Mouse (Mus musculus) liver, embryonic 14.5 days (tissue): ENCODE results near the gene Stat4. TPM values are rescaled to one million over a fixed set of nuclear protein-coding genes. Genes with fewer than 3 reads are reported as not detected.

Experiments used
- ATAC-seq: fragments of 200-750 bp; cut with Nextera tagmentation; 2 replicates; pipeline ENCODE4 v1.8.0; 2017; ENCODE audit warnings: moderate number of reproducible peaks, mild to moderate bottlenecking, moderate library complexity; ENCODE audit not compliant: insufficient read depth
- DNase-seq, 3 experiments: peaks; one replicate each; pipeline ENCODE4 v3.0.0-alpha.2; 2012 to 2013; ENCODE audit warnings: low read depth in 3 of 3, low spot score in 3 of 3
- H3K27ac ChIP-seq: fragments of 300-500 bp; sonication (generic); 2 replicates; pipeline ENCODE4 v1.5.1; 2014; ENCODE audit warnings: moderate library complexity, mild to moderate bottlenecking, control low read depth, inconsistent platforms
- H3K27me3 ChIP-seq: fragments of 300-500 bp; sonication (generic); 2 replicates; pipeline ENCODE4 v1.6.1; 2014; ENCODE audit warnings: mild to moderate bottlenecking, low read length, moderate library complexity; ENCODE audit not compliant: control insufficient read depth, insufficient read depth
- H3K36me3 ChIP-seq: fragments of 300-500 bp; sonication (generic); replicated peaks from 2 replicates; pipeline ENCODE4 v1.6.1; 2014; ENCODE audit warnings: low read depth; ENCODE audit not compliant: control insufficient read depth, insufficient read depth
- H3K4me1 ChIP-seq, 2 experiments: fragments of 200-500 bp in 1 of 2; fragments of 300-500 bp in 1 of 2; sonication (generic) in 1 of 2; replicated peaks; 2 replicates each; pipeline ENCODE4 v1.6.1; 2012 to 2014; ENCODE audit warnings: antibody characterized with exemption in 1 of 2, inconsistent platforms in 1 of 2, low read length in 1 of 2; ENCODE audit not compliant: control insufficient read depth in 2 of 2, insufficient read depth in 2 of 2
- H3K4me2 ChIP-seq: fragments of 300-500 bp; sonication (generic); 2 replicates; pipeline ENCODE4 v1.6.1; 2014; ENCODE audit warnings: low read depth, mild to moderate bottlenecking, control low read depth, moderate library complexity
- H3K4me3 ChIP-seq, 2 experiments: fragments of 200-500 bp in 1 of 2; fragments of 300-500 bp in 1 of 2; sonication (generic) in 1 of 2; 2 replicates each; pipeline ENCODE4 v1.5.1; 2012 to 2014; ENCODE audit warnings: low read depth in 2 of 2, low read length in 2 of 2, mild to moderate bottlenecking in 2 of 2, control low read depth in 1 of 2, inconsistent platforms in 1 of 2, moderate library complexity in 1 of 2; ENCODE audit not compliant: insufficient read depth in 1 of 2
- H3K9ac ChIP-seq: fragments of 300-500 bp; sonication (generic); replicated peaks from 2 replicates; pipeline ENCODE4 v1.6.1; 2014; ENCODE audit warnings: mild to moderate bottlenecking, control low read depth, moderate library complexity
- H3K9me3 ChIP-seq: fragments of 300-500 bp; sonication (generic); 2 replicates; pipeline ENCODE4 v1.6.1; 2016; ENCODE audit warnings: low read length, mixed read lengths; ENCODE audit not compliant: control insufficient read depth
- CTCF ChIP-seq: IDR thresholded peaks from 2 replicates; pipeline ENCODE4 v1.5.1; 2016; ENCODE audit warnings: antibody characterized with exemption, low read depth, control low read depth
- EP300 ChIP-seq: IDR thresholded peaks from 2 replicates; pipeline ENCODE4 v1.6.1; 2016; ENCODE audit warnings: antibody characterized with exemption, low read depth
- WGBS: fragments of 180-500 bp; shearing (Covaris S2); extraction: QIAGEN DNeasy Blood & Tissue Kit; methylation state at CpG from one replicate; pipeline ENCODE4 v1.1.7; 2014; ENCODE audit not compliant: insufficient replicate concordance; 5-methylcytosine and 5-hydroxymethylcytosine counted together
- polyA plus RNA-seq, 2 experiments: library from polyadenylated mRNA; depleted of rRNA in 1 of 2; stranded (reverse) in 1 of 2; unstranded in 1 of 2; fragments of >200 nt; fragmentation: Nextera tagmentation in 1 of 2; extraction: Ambion mirVana in 1 of 2; gene quantifications; 2 replicates each; pipeline versions ENCODE4 v1.2.1 to v1.2.3; 2012 to 2014

Gene Stat4
- polyA plus RNA-seq, 2 experiments, result 0.42 to 1.5 TPM

- Histone ChIP-seq H3K9me3 (no peaks in the 10 kb centered on the region), H3K36me3 (no peaks in the 10 kb centered on the region), H3K4me1 (0 out of 4 replicates have a peak, but pooled peaks cover 0 to 1% of the 10 kb centered on the region in 2 experiments), H3K27me3 (no peaks in the 10 kb centered on the region), H3K9ac (no peak overlapping the region), H3K27ac (no peak overlapping the region), H3K4me2 (peak overlapping the region; percentile 38), H3K4me3 (peak overlapping the region in 1 of 2 experiments; percentile 26; a peak in 1 of 4 replicates)
- ATAC-seq (no peak), DNase-seq (no peak)
- TF ChIP-seq EP300 (no peak), CTCF (no peak)
- 3% methylated on average over 12 of the region's 12 CpGs for WGBS
Observed at GRCm38 (mm10) chr1:52008947-52009346, 22.0 kb downstream of the Stat4 start.

GRCm38 (mm10) chr1:52010741-52011140 lies 23.8 kb downstream of the Stat4 start:
- H3K36me3 ChIP-seq, result no peaks in the 10 kb centered on the region
- 52% methylated on average over 5 of the region's 5 CpGs for WGBS
- DNase-seq, result no peak
- no peak overlapping the region for H3K4me2 ChIP-seq
- H3K4me1 ChIP-seq, result 0 out of 4 replicates have a peak, but pooled peaks cover 0 to 1% of the 10 kb centered on the region in 2 experiments
- no peaks in the 10 kb centered on the region for H3K27me3 ChIP-seq
- no peak overlapping the region for H3K9ac ChIP-seq
- no peak overlapping the region for H3K4me3 ChIP-seq
- TF ChIP-seq CTCF, result no peak
- TF ChIP-seq EP300, result no peak
- no peaks in the 10 kb centered on the region for H3K9me3 ChIP-seq
- no peak overlapping the region for H3K27ac ChIP-seq
- no peak for ATAC-seq

DNA sequence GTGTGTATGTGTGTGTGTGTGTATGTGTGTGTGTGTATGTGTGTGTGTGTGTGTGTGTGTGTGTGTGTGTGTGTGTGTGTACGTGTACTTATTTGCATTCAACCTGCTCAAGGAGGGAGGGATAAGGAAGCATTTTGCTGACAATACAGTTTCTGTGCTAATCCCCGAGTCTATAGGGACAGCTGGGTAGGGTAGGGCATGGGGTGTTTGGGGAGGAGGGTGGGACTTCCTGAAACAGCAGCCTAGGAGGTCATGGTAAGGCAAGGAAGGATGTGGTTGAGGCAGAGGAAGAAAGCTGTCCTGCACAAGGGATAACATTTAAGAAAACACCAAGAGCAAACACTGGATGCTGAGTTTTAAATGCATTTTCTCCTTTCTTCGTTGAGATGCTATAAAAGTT lies 24.3 kb downstream of the Stat4 start:
- 25% methylated on average over 3 of the region's 3 CpGs for WGBS
- Histone ChIP-seq H3K4me1 (0 out of 4 replicates have a peak, but pooled peaks cover 0 to 1% of the 10 kb centered on the region in 2 experiments), H3K36me3 (no peaks in the 10 kb centered on the region), H3K9me3 (no peaks in the 10 kb centered on the region), H3K4me2 (no peak overlapping the region), H3K4me3 (no peak overlapping the region), H3K27me3 (no peaks in the 10 kb centered on the region), H3K9ac (no peak overlapping the region), H3K27ac (no peak overlapping the region)
- ATAC-seq (no peak), DNase-seq (no peak)
- TF ChIP-seq EP300 (no peak), CTCF (no peak)

- Histone ChIP-seq H3K4me3 (no peak overlapping the region), H3K36me3 (no peaks in the 10 kb centered on the region), H3K4me2 (no peak overlapping the region), H3K4me1 (0 out of 4 replicates have a peak, but pooled peaks cover 0 to 1% of the 10 kb centered on the region in 2 experiments), H3K9ac (no peak overlapping the region), H3K27me3 (no peaks in the 10 kb centered on the region), H3K27ac (no peak overlapping the region), H3K9me3 (no peaks in the 10 kb centered on the region)
- ATAC-seq, result no peak
- no peak for DNase-seq
- no peak for TF ChIP-seq CTCF
- TF ChIP-seq EP300, result no peak
Observed at GRCm38 (mm10) chr1:52012231-52012630, 25.3 kb downstream of the Stat4 start.

DNA sequence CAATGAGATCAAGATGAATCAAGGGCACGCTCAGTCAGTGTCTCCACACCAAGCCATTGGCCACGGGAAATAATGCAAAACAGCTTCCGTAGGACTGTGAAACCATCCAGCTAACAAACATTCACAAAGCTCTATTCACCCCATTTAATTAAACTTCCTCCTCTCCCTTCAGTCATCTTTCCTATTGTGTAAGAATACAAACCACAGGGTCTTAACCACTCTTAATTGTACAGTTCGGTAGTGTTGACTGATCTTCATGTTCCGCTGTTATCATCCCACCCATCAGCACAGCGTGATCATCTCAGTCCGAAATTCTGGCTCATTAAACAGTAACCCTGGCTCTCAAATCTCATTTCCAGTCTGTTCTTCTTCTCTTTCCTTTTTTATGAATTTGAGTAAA lies 25.8 kb downstream of the Stat4 start:
- H3K9ac ChIP-seq, result no peak overlapping the region
- TF ChIP-seq CTCF, result no peak
- no peak for TF ChIP-seq EP300
- H3K4me1 ChIP-seq, result 0 out of 4 replicates have a peak, but pooled peaks cover 0 to 1% of the 10 kb centered on the region in 2 experiments
- H3K9me3 ChIP-seq, result no peaks in the 10 kb centered on the region
- no peaks in the 10 kb centered on the region for H3K27me3 ChIP-seq
- no peaks in the 10 kb centered on the region for H3K36me3 ChIP-seq
- 28% methylated on average over 7 of the region's 7 CpGs for WGBS
- no peak overlapping the region for H3K4me2 ChIP-seq
- H3K4me3 ChIP-seq, result no peak overlapping the region
- H3K27ac ChIP-seq, result no peak overlapping the region
- ATAC-seq (no peak), DNase-seq (no peak)
